Mouse (Mus musculus) limb, embryonic 11.5 days (tissue): Measurements from ENCODE around the gene Olfr1312. TPM values are rescaled to one million over a fixed set of nuclear protein-coding genes. Genes with fewer than 3 reads are reported as not detected.
"Not testable (repeated sequence)": the region's sequence is repeated elsewhere in the genome, so short reads cannot be mapped to it uniquely, and the experiment has no call there.

Source experiments
- ATAC-seq: fragments of 200-750 bp; cut with Nextera tagmentation; 2 replicates; pipeline ENCODE4 v1.8.0; 2017; ENCODE audit warnings: low read depth; ENCODE audit not compliant: insufficient number of reproducible peaks, low FRiP score, low TSS enrichment
- DNase-seq: peaks from one replicate; pipeline ENCODE4 v3.0.0-alpha.2; 2015; ENCODE audit warnings: low spot score
- H3K27ac ChIP-seq: fragments of 300-500 bp; sonication (generic); replicated peaks from 2 replicates; pipeline ENCODE4 v1.5.1; 2014; ENCODE audit warnings: low read depth, mild to moderate bottlenecking, low read length
- H3K27me3 ChIP-seq: fragments of 300-500 bp; sonication (generic); 2 replicates; pipeline ENCODE4 v1.6.1; 2014; ENCODE audit warnings: mild to moderate bottlenecking, low read length, mixed read lengths; ENCODE audit not compliant: control insufficient read depth, insufficient read depth
- H3K36me3 ChIP-seq: fragments of 300-500 bp; sonication (generic); 2 replicates; pipeline ENCODE4 v1.6.1; 2014; ENCODE audit warnings: mild to moderate bottlenecking, low read length, moderate library complexity, mixed read lengths; ENCODE audit not compliant: control insufficient read depth, insufficient read depth
- H3K4me1 ChIP-seq: fragments of 300-500 bp; sonication (generic); 2 replicates; pipeline ENCODE4 v1.6.1; 2014; ENCODE audit warnings: low read length, mixed read lengths; ENCODE audit not compliant: control insufficient read depth, insufficient read depth
- H3K4me2 ChIP-seq: fragments of 300-500 bp; sonication (generic); 2 replicates; pipeline ENCODE4 v1.6.1; 2014; ENCODE audit warnings: low read depth, mild to moderate bottlenecking, moderate library complexity; ENCODE audit not compliant: severe bottlenecking
- H3K4me3 ChIP-seq: fragments of 300-500 bp; sonication (generic); 2 replicates; pipeline ENCODE4 v1.5.1; 2014; ENCODE audit warnings: low read depth, low read length
- H3K9ac ChIP-seq: fragments of 300-500 bp; sonication (generic); 2 replicates; pipeline ENCODE4 v1.6.1; 2014; ENCODE audit warnings: mild to moderate bottlenecking, low read length
- H3K9me3 ChIP-seq: fragments of 300-500 bp; sonication (generic); 2 replicates; pipeline ENCODE4 v1.6.1; 2016; ENCODE audit warnings: low read length; ENCODE audit not compliant: control insufficient read depth
- WGBS: fragments of 180-500 bp; shearing (Covaris S2); extraction: QIAGEN DNeasy Blood & Tissue Kit; methylation state at CpG from one replicate; pipeline ENCODE4 v1.1.7; 2014; 5-methylcytosine and 5-hydroxymethylcytosine counted together
- polyA plus RNA-seq: library from polyadenylated mRNA; unstranded; fragments of >200 nt; fragmentation: Nextera tagmentation; extraction: Ambion mirVana; gene quantifications from 2 replicates; pipeline ENCODE4 v1.2.1, GENCODE M21; 2014

Olfr1312 gene
- polyA plus RNA-seq: not detected in 2 replicates

GRCm38 (mm10) chr2:112050138-112050537 is at the start of gene Olfr1312:
Olfr1312 (minus strand) TSS chr2:112050238.
- Histone ChIP-seq H3K9me3 (no peaks in the 10 kb centered on the region), H3K27me3 (no peaks in the 10 kb centered on the region), H3K4me3 (no peak within 1 kb of the TSS), H3K4me2 (no peak within 1 kb of the TSS), H3K9ac (no peak within 1 kb of the TSS), H3K4me1 (no peaks in the 10 kb centered on the region), H3K27ac (no peak within 1 kb of the TSS), H3K36me3 (no peaks in the 10 kb centered on the region)
- WGBS: 37% methylated on average over 1 of the region's 1 CpGs
- ATAC-seq (no peak), DNase-seq (no peak)

GRCm38 (mm10) chr2:112096681-112097080 is 46.6 kb upstream of the Olfr1312 start, which contains the start of gene Olfr1314:
Olfr1314 (minus strand) TSS chr2:112096781.
- no peak within 1 kb of the TSS for H3K27ac ChIP-seq
- no peak within 1 kb of the TSS for H3K4me3 ChIP-seq
- H3K4me1 ChIP-seq: no peaks in the 10 kb centered on the region
- H3K36me3 ChIP-seq: no peaks in the 10 kb centered on the region
- no peak within 1 kb of the TSS for H3K4me2 ChIP-seq
- ATAC-seq: no peak
- no peaks in the 10 kb centered on the region for H3K27me3 ChIP-seq
- H3K9ac ChIP-seq: no peak within 1 kb of the TSS
- no peaks in the 10 kb centered on the region for H3K9me3 ChIP-seq
- DNase-seq: no peak

- Histone ChIP-seq H3K4me3 (no peak within 1 kb of the TSS), H3K27me3 (no peaks in the 10 kb centered on the region), H3K9me3 (no peaks in the 10 kb centered on the region), H3K4me1 (no peaks in the 10 kb centered on the region), H3K9ac (no peak within 1 kb of the TSS), H3K27ac (no peak within 1 kb of the TSS), H3K36me3 (no peaks in the 10 kb centered on the region), H3K4me2 (no peak within 1 kb of the TSS)
- no peak for ATAC-seq
- no peak for DNase-seq
These were observed 27.7 kb upstream of the Olfr1312 start, which contains the start of gene Olfr1313 for GRCm38 (mm10) chr2:112077743-112078142. Olfr1313 (minus strand) TSS chr2:112077843.

- 50% methylated on average over 6 of the region's 6 CpGs for WGBS
- ATAC-seq, H3K27me3 ChIP-seq: not testable (repeated sequence)
These were observed 23.1 kb downstream of the Olfr1312 start for GRCm38 (mm10) chr2:112026971-112027370.

GRCm38 (mm10) chr2:112024312-112024711 is 25.7 kb downstream of the Olfr1312 start, which contains the start of gene Olfr1311:
Olfr1311 (minus strand) TSS chr2:112024412.
- no peaks in the 10 kb centered on the region for H3K4me1 ChIP-seq
- H3K4me3 ChIP-seq: no peak within 1 kb of the TSS
- 93% methylated on average over 2 of the region's 2 CpGs for WGBS
- no peaks in the 10 kb centered on the region for H3K9me3 ChIP-seq
- no peak within 1 kb of the TSS for H3K4me2 ChIP-seq
- no peaks in the 10 kb centered on the region for H3K36me3 ChIP-seq
- H3K27ac ChIP-seq: no peak within 1 kb of the TSS
- H3K9ac ChIP-seq: no peak within 1 kb of the TSS
- no peaks in the 10 kb centered on the region for H3K27me3 ChIP-seq
- no peak for ATAC-seq
- DNase-seq: no peak

More at GRCm38 (mm10) chr2:112026971-112027370, 23.1 kb downstream of the Olfr1312 start:
- not testable (repeated sequence) for H3K9me3 ChIP-seq, H3K4me3 ChIP-seq, H3K9ac ChIP-seq, H3K4me2 ChIP-seq, H3K36me3 ChIP-seq, H3K4me1 ChIP-seq, DNase-seq, H3K27ac ChIP-seq

- H3K27me3 ChIP-seq: no peaks in the 10 kb centered on the region
- DNase-seq (no peak), ATAC-seq (no peak)
- WGBS: 85% methylated on average over 3 of the region's 3 CpGs
- H3K9me3 ChIP-seq: no peaks in the 10 kb centered on the region
- H3K36me3 ChIP-seq: no peaks in the 10 kb centered on the region
- no peak overlapping the region for H3K27ac ChIP-seq
- no peak overlapping the region for H3K4me3 ChIP-seq
- H3K4me2 ChIP-seq: no peak overlapping the region
- H3K4me1 ChIP-seq: no peaks in the 10 kb centered on the region
- no peak overlapping the region for H3K9ac ChIP-seq
These were observed 35.1 kb downstream of the Olfr1312 start for GRCm38 (mm10) chr2:112014900-112015299.

GRCm38 (mm10) chr2:112012608-112013007 is 37.4 kb downstream of the Olfr1312 start, which contains the start of gene Olfr1310:
Olfr1310 (minus strand) TSS chr2:112012708.
- no peak within 1 kb of the TSS for H3K4me2 ChIP-seq
- H3K27me3 ChIP-seq: no peaks in the 10 kb centered on the region
- H3K4me1 ChIP-seq: no peaks in the 10 kb centered on the region
- DNase-seq: no peak
- H3K36me3 ChIP-seq: no peaks in the 10 kb centered on the region
- no peak for ATAC-seq
- H3K9ac ChIP-seq: no peak within 1 kb of the TSS
- no peak within 1 kb of the TSS for H3K27ac ChIP-seq
- H3K4me3 ChIP-seq: no peak within 1 kb of the TSS
- H3K9me3 ChIP-seq: no peaks in the 10 kb centered on the region

GRCm38 (mm10) chr2:111990181-111990580 is 59.9 kb downstream of the Olfr1312 start, which contains the start of gene Olfr1309:
Olfr1309 (minus strand) TSS chr2:111990281.
- Histone ChIP-seq H3K27me3 (no peaks in the 10 kb centered on the region), H3K9ac (no peak within 1 kb of the TSS), H3K9me3 (no peaks in the 10 kb centered on the region), H3K4me2 (no peak within 1 kb of the TSS), H3K27ac (no peak within 1 kb of the TSS), H3K36me3 (no peaks in the 10 kb centered on the region), H3K4me3 (no peak within 1 kb of the TSS), H3K4me1 (no peaks in the 10 kb centered on the region)
- ATAC-seq (no peak), DNase-seq (no peak)
- WGBS: 63% methylated on average over 1 of the region's 1 CpGs
